Mouse (Mus musculus) large intestine, adult 2 months (tissue): Measurements from ENCODE around the gene Cdc27. TPM values are rescaled to one million over a fixed set of nuclear protein-coding genes. Genes with fewer than 3 reads are reported as not detected.

Experiments used
- DNase-seq: peaks from one replicate; pipeline ENCODE4 v3.0.0-alpha.2; 2012; ENCODE audit warnings: low read depth, low spot score
- WGBS: fragments of 180-500 bp; shearing (Covaris S2); methylation state at CpG from one replicate; pipeline ENCODE4 v1.1.7; 2018; 5-methylcytosine and 5-hydroxymethylcytosine counted together
- polyA plus RNA-seq: library from polyadenylated mRNA; depleted of rRNA; stranded (reverse); fragments of >200 nt; gene quantifications from 2 replicates; pipeline ENCODE4 v1.2.3, GENCODE M21; 2012; rRNA removed

Gene Cdc27
- polyA plus RNA-seq, 1 experiment, result 3.8 TPM

- DNase-seq, result no peak
- 92% methylated on average over 6 of the region's 6 CpGs for WGBS
These were observed 24.5 kb downstream of the Cdc27 start for GRCm38 (mm10) chr11:104525935-104526334.

- no peak for DNase-seq
- 77% methylated on average over 4 of the region's 4 CpGs for WGBS
These were observed 38.0 kb downstream of the Cdc27 start for GRCm38 (mm10) chr11:104512436-104512835.

- 81% methylated on average over 2 of the region's 2 CpGs for WGBS
These were observed 39.8 kb downstream of the Cdc27 start for GRCm38 (mm10) chr11:104510606-104511005.

GRCm38 (mm10) chr11:104508455-104508854 lies 42.0 kb downstream of the Cdc27 start:
- no peak for DNase-seq
- WGBS, result 90% methylated on average over 4 of the region's 4 CpGs

More at GRCm38 (mm10) chr11:104510606-104511005, 39.8 kb downstream of the Cdc27 start:
- DNase-seq, result peak; percentile 7

- 80% methylated on average over 3 of the region's 3 CpGs for WGBS
- DNase-seq, result no peak
These were observed 62.1 kb downstream of the Cdc27 start for GRCm38 (mm10) chr11:104488292-104488691.

- 89% methylated on average over 8 of the region's 8 CpGs for WGBS
- no peak for DNase-seq
These were observed 68.4 kb downstream of the Cdc27 start for GRCm38 (mm10) chr11:104481971-104482370.

- DNase-seq, result peak; percentile 19
- 25% methylated on average over 4 of the region's 4 CpGs for WGBS
These were observed 70.9 kb downstream of the Cdc27 start for GRCm38 (mm10) chr11:104479505-104479904.

GRCm38 (mm10) chr11:104469371-104469835 lies 81.0 kb downstream of the Cdc27 start:
- DNase-seq, result peak; percentile 93
- 1% methylated on average over 18 of the region's 19 CpGs for WGBS

GRCm38 (mm10) chr11:104468751-104469268 lies 81.6 kb downstream of the Cdc27 start, which contains the start of gene Kansl1:
Gene Kansl1 (minus strand): TSS chr11:104468861.
- WGBS, result 1% methylated on average over 66 of the region's 69 CpGs
- DNase-seq, result no peak

GRCm38 (mm10) chr11:104467698-104468097 lies 82.7 kb downstream of the Cdc27 start:
- DNase-seq, result no peak
- WGBS, result 82% methylated on average over 5 of the region's 5 CpGs

GRCm38 (mm10) chr11:104461551-104461950 lies 88.9 kb downstream of the Cdc27 start:
- DNase-seq, result peak; percentile 66

- WGBS, result 93% methylated on average over 2 of the region's 2 CpGs
- DNase-seq, result no peak
These were observed 90.7 kb downstream of the Cdc27 start for GRCm38 (mm10) chr11:104459671-104460070.

GRCm38 (mm10) chr11:104458507-104458906 lies 91.9 kb downstream of the Cdc27 start:
- DNase-seq, result no peak
- 68% methylated on average over 2 of the region's 2 CpGs for WGBS

Other genes starting within 250 kb of the Cdc27 start
- gene Kansl1, start 81.8 kb downstream of the Cdc27 start, polyA plus RNA-seq, result 31.6 and 51.2 TPM in 2 replicates
- gene Myl4, start within 50 bp of the Cdc27 start, polyA plus RNA-seq, result 3.3 and 5.2 TPM in 2 replicates
- 6.9 and 8.6 TPM in 2 replicates for gene Itgb3, start 57.4 kb upstream of the Cdc27 start, polyA plus RNA-seq
- gene Gm11639, start 135.1 kb upstream of the Cdc27 start, polyA plus RNA-seq, result not detected in 2 replicates